Mouse (Mus musculus): Measurements from ENCODE around the gene Acr. TPM values are rescaled to one million over a fixed set of nuclear protein-coding genes. Genes with fewer than 3 reads are reported as not detected.

Gene Acr
- polyA plus RNA-seq, 1 experiment from 2014 or later, result not detected

DNA sequence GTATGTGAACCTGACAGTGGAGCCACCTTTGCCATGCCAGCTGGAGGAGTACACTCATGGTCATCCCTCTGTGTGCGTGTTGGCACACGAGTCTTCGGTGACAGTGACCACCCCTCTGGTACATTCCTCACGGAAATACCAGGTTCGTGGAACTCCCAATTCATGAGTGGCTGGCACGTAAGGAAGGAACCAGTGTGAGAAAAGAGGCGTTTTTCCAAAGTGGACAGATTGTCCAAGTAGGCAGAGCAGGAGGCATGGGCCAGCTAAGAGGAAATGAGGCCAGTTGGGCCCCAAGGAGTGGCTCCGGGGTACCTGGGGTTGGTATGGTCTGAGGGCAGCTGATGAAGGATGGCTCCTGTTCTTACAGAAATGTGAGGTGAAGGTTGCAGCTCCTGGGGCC, 42.7 kb upstream of the Acr start:
- Histone ChIP-seq H3K4me2 (replicated peaks; ENCODE audit: low read depth, low read length) (no peak overlapping the region), H3K27me3 (replicated peaks; ENCODE audit: insufficient read depth, low read length) (no peaks in the 10 kb centered on the region), H3K4me1 (ENCODE audit: insufficient read depth, low read depth, low read length) (no peaks in the 10 kb centered on the region), H3K9me3 (ENCODE audit: low read length) (no peaks in the 10 kb centered on the region), H3K9ac (replicated peaks; ENCODE audit: low read depth) (no peak overlapping the region), H3K36me3 (ENCODE audit: insufficient read depth, low read length) (no peaks in the 10 kb centered on the region), H3K27ac (ENCODE audit: low read length) (no peak overlapping the region), H3K4me3 (ENCODE audit: low read depth, low read length) (no peak overlapping the region)
- no peak for DNase-seq (ENCODE audit: low spot score)
- 91% methylated on average over 8 of the region's 8 CpGs for WGBS
- TF ChIP-seq EP300 (IDR thresholded peaks at IDR 0.05) (no peak), CTCF (IDR thresholded peaks at IDR 0.05) (no peak)
- ATAC-seq, result no peak

DNA sequence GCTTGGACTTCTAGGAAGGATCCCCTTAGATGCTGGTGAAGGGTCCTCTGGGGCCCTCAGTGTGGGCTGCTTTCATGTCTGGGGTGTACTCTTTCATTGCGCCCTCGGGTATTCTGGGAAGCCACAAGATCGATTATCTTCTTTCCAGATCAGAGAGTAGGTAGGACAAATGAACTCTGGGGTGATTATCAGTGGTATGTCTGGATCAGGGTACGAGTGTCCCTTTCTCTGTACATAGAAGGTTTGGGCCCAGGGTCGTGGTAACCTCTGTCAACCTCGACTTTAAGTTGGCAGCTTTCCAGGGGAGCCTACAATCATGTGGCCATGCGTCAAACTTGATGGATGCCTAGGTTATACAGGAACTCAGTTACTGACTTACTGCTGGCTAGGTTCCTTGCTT, 42.2 kb upstream of the Acr start:
- 58% methylated on average over 7 of the region's 7 CpGs for WGBS
- no peaks in the 10 kb centered on the region for H3K27me3 ChIP-seq (replicated peaks; ENCODE audit: insufficient read depth, low read length)
- H3K27ac ChIP-seq (ENCODE audit: low read length), result no peak overlapping the region
- H3K4me3 ChIP-seq (ENCODE audit: low read depth, low read length), result no peak overlapping the region
- H3K4me1 ChIP-seq (ENCODE audit: insufficient read depth, low read depth, low read length), result no peaks in the 10 kb centered on the region
- no peak overlapping the region for H3K9ac ChIP-seq (replicated peaks; ENCODE audit: low read depth)
- no peaks in the 10 kb centered on the region for H3K9me3 ChIP-seq (ENCODE audit: low read length)
- H3K4me2 ChIP-seq (replicated peaks; ENCODE audit: low read depth, low read length), result no peak overlapping the region
- TF ChIP-seq CTCF (IDR thresholded peaks at IDR 0.05), result no peak
- TF ChIP-seq EP300 (IDR thresholded peaks at IDR 0.05), result no peak
- no peaks in the 10 kb centered on the region for H3K36me3 ChIP-seq (ENCODE audit: insufficient read depth, low read length)
- ATAC-seq (no peak), DNase-seq (ENCODE audit: low spot score) (no peak)

- ATAC-seq (no peak), DNase-seq (ENCODE audit: low spot score) (no peak)
- H3K9me3 ChIP-seq (ENCODE audit: low read length), result no peaks in the 10 kb centered on the region
- no peak overlapping the region for H3K27ac ChIP-seq (ENCODE audit: low read length)
- H3K4me1 ChIP-seq (ENCODE audit: insufficient read depth, low read depth, low read length), result no peaks in the 10 kb centered on the region
- H3K27me3 ChIP-seq (replicated peaks; ENCODE audit: insufficient read depth, low read length), result no peaks in the 10 kb centered on the region
- TF ChIP-seq CTCF (IDR thresholded peaks at IDR 0.05), result no peak
- no peak for TF ChIP-seq EP300 (IDR thresholded peaks at IDR 0.05)
- H3K9ac ChIP-seq (replicated peaks; ENCODE audit: low read depth), result no peak overlapping the region
- no peak overlapping the region for H3K4me3 ChIP-seq (ENCODE audit: low read depth, low read length)
- no peak overlapping the region for H3K4me2 ChIP-seq (replicated peaks; ENCODE audit: low read depth, low read length)
- 91% methylated on average over 19 of the region's 19 CpGs for WGBS
- H3K36me3 ChIP-seq (ENCODE audit: insufficient read depth, low read length), result no peaks in the 10 kb centered on the region
Observed at GRCm38 (mm10) chr15:89526776-89527325, 41.3 kb upstream of the Acr start.

DNA sequence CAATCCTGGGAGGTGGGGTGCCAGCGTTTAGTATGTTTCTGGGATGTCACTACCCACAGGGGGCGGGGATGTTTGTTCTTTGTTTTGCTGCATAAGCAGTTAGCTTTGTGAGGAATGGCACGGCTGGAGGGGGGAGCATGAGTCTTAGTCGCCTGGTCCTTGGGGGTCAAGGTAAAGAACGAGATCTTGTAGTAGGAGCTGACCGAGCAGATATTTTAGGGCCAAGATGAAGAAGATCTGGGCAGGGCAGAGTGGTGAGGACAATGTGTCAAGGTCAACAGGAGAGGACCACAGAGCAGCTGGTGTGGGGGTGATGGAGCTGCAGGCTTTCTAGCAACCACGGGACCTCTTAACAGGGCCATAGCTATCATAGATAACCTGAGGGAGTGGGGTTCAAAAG, 40.7 kb upstream of the Acr start:
- Histone ChIP-seq H3K4me2 (replicated peaks; ENCODE audit: low read depth, low read length) (no peak overlapping the region), H3K9me3 (ENCODE audit: low read length) (no peaks in the 10 kb centered on the region), H3K4me1 (ENCODE audit: insufficient read depth, low read depth, low read length) (no peaks in the 10 kb centered on the region), H3K27ac (ENCODE audit: low read length) (no peak overlapping the region), H3K9ac (replicated peaks; ENCODE audit: low read depth) (no peak overlapping the region), H3K27me3 (replicated peaks; ENCODE audit: insufficient read depth, low read length) (no peaks in the 10 kb centered on the region), H3K4me3 (ENCODE audit: low read depth, low read length) (no peak overlapping the region), H3K36me3 (ENCODE audit: insufficient read depth, low read length) (no peaks in the 10 kb centered on the region)
- 83% methylated on average over 7 of the region's 7 CpGs for WGBS
- TF ChIP-seq EP300 (IDR thresholded peaks at IDR 0.05) (no peak), CTCF (IDR thresholded peaks at IDR 0.05) (no peak)
- no peak for ATAC-seq
- no peak for DNase-seq (ENCODE audit: low spot score)

- Histone ChIP-seq H3K36me3 (ENCODE audit: insufficient read depth, low read length) (no peaks in the 10 kb centered on the region), H3K4me2 (replicated peaks; ENCODE audit: low read depth, low read length) (no peak overlapping the region), H3K27me3 (replicated peaks; ENCODE audit: insufficient read depth, low read length) (no peaks in the 10 kb centered on the region), H3K9ac (replicated peaks; ENCODE audit: low read depth) (no peak overlapping the region), H3K9me3 (ENCODE audit: low read length) (no peaks in the 10 kb centered on the region), H3K4me1 (ENCODE audit: insufficient read depth, low read depth, low read length) (no peaks in the 10 kb centered on the region), H3K4me3 (ENCODE audit: low read depth, low read length) (no peak overlapping the region), H3K27ac (ENCODE audit: low read length) (no peak overlapping the region)
- TF ChIP-seq EP300 (IDR thresholded peaks at IDR 0.05) (no peak), CTCF (IDR thresholded peaks at IDR 0.05) (no peak)
- ATAC-seq, result no peak
- WGBS, result 59% methylated on average over 18 of the region's 18 CpGs
- no peak for DNase-seq (ENCODE audit: low spot score)
Observed at GRCm38 (mm10) chr15:89528201-89528850, 39.8 kb upstream of the Acr start.

DNA sequence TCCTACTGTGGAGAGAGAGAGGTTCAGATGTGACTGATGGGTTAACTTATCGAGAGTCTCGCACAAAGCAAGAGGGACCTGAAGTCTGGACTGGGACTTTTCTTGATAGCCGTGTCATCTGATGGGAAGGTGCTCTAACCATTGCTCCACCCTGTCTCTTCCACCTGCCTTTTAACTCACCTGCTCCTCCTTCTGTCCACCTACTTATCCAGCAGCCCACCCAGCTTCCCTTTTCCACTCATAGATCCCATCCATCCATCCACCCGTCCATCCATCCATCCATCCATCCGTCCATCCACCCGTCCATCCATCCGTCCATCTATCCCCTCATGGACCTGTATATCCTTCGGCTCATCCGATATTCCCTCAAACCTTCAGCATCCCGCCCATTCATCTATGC, 39.2 kb upstream of the Acr start:
- WGBS, result 87% methylated on average over 10 of the region's 10 CpGs
- Histone ChIP-seq H3K4me2 (replicated peaks; ENCODE audit: low read depth, low read length) (no peak overlapping the region), H3K4me3 (ENCODE audit: low read depth, low read length) (no peak overlapping the region), H3K27me3 (replicated peaks; ENCODE audit: insufficient read depth, low read length) (no peaks in the 10 kb centered on the region), H3K27ac (ENCODE audit: low read length) (no peak overlapping the region), H3K9me3 (ENCODE audit: low read length) (no peaks in the 10 kb centered on the region), H3K4me1 (ENCODE audit: insufficient read depth, low read depth, low read length) (no peaks in the 10 kb centered on the region), H3K9ac (replicated peaks; ENCODE audit: low read depth) (no peak overlapping the region), H3K36me3 (ENCODE audit: insufficient read depth, low read length) (no peaks in the 10 kb centered on the region)
- no peak for ATAC-seq
- DNase-seq (ENCODE audit: low spot score), result no peak
- TF ChIP-seq EP300 (IDR thresholded peaks at IDR 0.05) (no peak), CTCF (IDR thresholded peaks at IDR 0.05) (no peak)

Measured in lung, postnatal 0 days (tissue).